Mouse (Mus musculus) spleen, adult 2 months (tissue): ENCODE results near the gene Chid1. TPM values are rescaled to one million over a fixed set of nuclear protein-coding genes. Genes with fewer than 3 reads are reported as not detected.

Experiments
- DNase-seq, 2 experiments: peaks; one replicate each; pipeline versions ENCODE4 v3.0.0 to v3.0.0-alpha.2; 2012 to 2021; ENCODE audit warnings: low spot score in 2 of 2, low read depth in 1 of 2
- H3K27ac ChIP-seq: fragments of 200-500 bp; 2 replicates; pipeline ENCODE4 v1.5.1; 2012; ENCODE audit warnings: low read length, inconsistent platforms; ENCODE audit not compliant: insufficient read depth
- H3K27me3 ChIP-seq: fragments of 200-500 bp; 2 replicates; pipeline ENCODE4 v1.6.1; 2012; ENCODE audit warnings: mild to moderate bottlenecking, moderate library complexity, low read length, inconsistent platforms; ENCODE audit not compliant: control insufficient read depth, insufficient read depth
- H3K36me3 ChIP-seq: fragments of 200-500 bp; 2 replicates; pipeline ENCODE4 v1.6.1; 2012; ENCODE audit warnings: mild to moderate bottlenecking, low read length, inconsistent platforms; ENCODE audit not compliant: control insufficient read depth, insufficient read depth
- H3K4me1 ChIP-seq: fragments of 200-500 bp; 2 replicates; pipeline ENCODE4 v1.6.1; 2011; ENCODE audit warnings: inconsistent platforms; ENCODE audit not compliant: control insufficient read depth, insufficient read depth, insufficient read length
- H3K4me3 ChIP-seq: fragments of 200-500 bp; 2 replicates; pipeline ENCODE4 v1.5.1; 2011; ENCODE audit warnings: mild to moderate bottlenecking, inconsistent platforms; ENCODE audit not compliant: insufficient read depth, insufficient read length; ENCODE audit errors: extremely low read depth
- CTCF ChIP-seq: fragments of 200-500 bp; IDR thresholded peaks from 2 replicates; pipeline ENCODE4 v1.5.1; 2011; ENCODE audit warnings: mild to moderate bottlenecking, inconsistent platforms; ENCODE audit not compliant: insufficient read depth, insufficient read length, insufficient replicate concordance; ENCODE audit errors: extremely low read depth
- POLR2A ChIP-seq: fragments of 200-500 bp; IDR thresholded peaks from 2 replicates; pipeline ENCODE4 v1.6.1; 2011; ENCODE audit warnings: low read depth, low read length, inconsistent platforms
- WGBS: fragments of 180-500 bp; shearing (Covaris S2); methylation state at CpG from one replicate; pipeline ENCODE4 v1.1.7; 2018; 5-methylcytosine and 5-hydroxymethylcytosine counted together
- polyA plus RNA-seq: library from polyadenylated mRNA; depleted of rRNA; stranded (reverse); fragments of >200 nt; gene quantifications from 2 replicates; pipeline ENCODE4 v1.2.3, GENCODE M21; 2012

Chid1 gene
- polyA plus RNA-seq, 1 experiment: 13.8 TPM

- TF ChIP-seq POLR2A: no peak
- no peak for TF ChIP-seq CTCF
- Histone ChIP-seq H3K27me3 (peaks cover 5% of the 10 kb centered on the region), H3K4me3 (peak within 1 kb of the TSS; percentile 31; the same call in 1 of the 2 replicates), H3K4me1 (peaks cover 13% of the 10 kb centered on the region), H3K27ac (no peak within 1 kb of the TSS; the same call in 1 of the 2 replicates), H3K36me3 (peaks cover 22% of the 10 kb centered on the region)
- no peak for DNase-seq
- WGBS: 83% methylated on average over 15 of the region's 15 CpGs
Observed at GRCm38 (mm10) chr7:141460391-141461113, 79.1 kb downstream of the Chid1 start, which contains the start of gene Cracr2b. Gene Cracr2b (plus strand): TSS chr7:141461094.

- Histone ChIP-seq H3K4me1 (peaks cover 12% of the 10 kb centered on the region), H3K27me3 (peaks cover 5% of the 10 kb centered on the region), H3K4me3 (no peak overlapping the region), H3K27ac (no peak overlapping the region), H3K36me3 (peaks cover 22% of the 10 kb centered on the region)
- DNase-seq: no peak
- TF ChIP-seq POLR2A: no peak
- no peak for TF ChIP-seq CTCF
- WGBS: 83% methylated on average over 5 of the region's 5 CpGs
Observed at GRCm38 (mm10) chr7:141460001-141460390, 79.7 kb downstream of the Chid1 start.

GRCm38 (mm10) chr7:141459301-141459711 is 80.4 kb downstream of the Chid1 start:
- Histone ChIP-seq H3K27ac (no peak overlapping the region), H3K4me1 (peaks cover 13% of the 10 kb centered on the region), H3K27me3 (peaks cover 5% of the 10 kb centered on the region; the same call in 1 of the 2 replicates), H3K4me3 (no peak overlapping the region), H3K36me3 (peaks cover 22% of the 10 kb centered on the region)
- TF ChIP-seq POLR2A: no peak
- TF ChIP-seq CTCF: no peak
- DNase-seq: peak in 1 of 2 experiments; percentile 4
- WGBS: 94% methylated on average over 17 of the region's 17 CpGs

- 93% methylated on average over 11 of the region's 11 CpGs for WGBS
- H3K36me3 ChIP-seq: peaks cover 22% of the 10 kb centered on the region
- peak in 1 of 2 experiments; percentile 4 for DNase-seq
- TF ChIP-seq POLR2A: no peak
- no peak for TF ChIP-seq CTCF
- peaks cover 5% of the 10 kb centered on the region; the same call in 1 of the 2 replicates for H3K27me3 ChIP-seq
- H3K4me3 ChIP-seq: no peak overlapping the region
- no peak overlapping the region for H3K27ac ChIP-seq
- peaks cover 14% of the 10 kb centered on the region for H3K4me1 ChIP-seq
Observed at GRCm38 (mm10) chr7:141458661-141459060, 81.0 kb downstream of the Chid1 start.

GRCm38 (mm10) chr7:141457986-141458660 is 81.5 kb downstream of the Chid1 start:
- Histone ChIP-seq H3K4me1 (peaks cover 14% of the 10 kb centered on the region), H3K27ac (no peak overlapping the region), H3K27me3 (peaks cover 5% of the 10 kb centered on the region; the same call in 1 of the 2 replicates), H3K4me3 (no peak overlapping the region), H3K36me3 (peaks cover 22% of the 10 kb centered on the region)
- WGBS: 84% methylated on average over 15 of the region's 15 CpGs
- TF ChIP-seq POLR2A (no peak), CTCF (peak; percentile 69)
- peak in 1 of 2 experiments; percentile 48 for DNase-seq

GRCm38 (mm10) chr7:141457236-141457635 is 82.4 kb downstream of the Chid1 start:
- H3K36me3 ChIP-seq: peaks cover 22% of the 10 kb centered on the region
- no peak overlapping the region for H3K4me3 ChIP-seq
- no peak overlapping the region for H3K27ac ChIP-seq
- H3K27me3 ChIP-seq: peaks cover 5% of the 10 kb centered on the region; the same call in 1 of the 2 replicates
- WGBS: 93% methylated on average over 14 of the region's 14 CpGs
- peak in 1 of 2 experiments; percentile 2 for DNase-seq
- peaks cover 14% of the 10 kb centered on the region for H3K4me1 ChIP-seq
- TF ChIP-seq POLR2A (no peak), CTCF (no peak)

- WGBS: 86% methylated on average over 6 of the region's 6 CpGs
Observed at GRCm38 (mm10) chr7:141456739-141457138, 82.9 kb downstream of the Chid1 start.

More at GRCm38 (mm10) chr7:141456739-141457138, 82.9 kb downstream of the Chid1 start:
- H3K36me3 ChIP-seq: peaks cover 24% of the 10 kb centered on the region
- no peak for TF ChIP-seq CTCF
- TF ChIP-seq POLR2A: no peak
- H3K4me1 ChIP-seq: peaks cover 11% of the 10 kb centered on the region; the same call in 1 of the 2 replicates
- peaks cover 2% of the 10 kb centered on the region; the same call in 1 of the 2 replicates for H3K27me3 ChIP-seq
- no peak overlapping the region for H3K4me3 ChIP-seq
- no peak overlapping the region for H3K27ac ChIP-seq
- peak in 1 of 2 experiments; percentile 2 for DNase-seq
